Mouse (Mus musculus) intestine, postnatal 0 days (tissue): ENCODE measurements at regions not wholly inside any gene's neighbourhood (a gene's known extent, or its start where the extent isn't known, plus 50 kb on each side); places are given as distances from the start of the nearest gene placed in this dataset.

ENCODE experiments used
- ATAC-seq: fragments of 200-750 bp; cut with Nextera tagmentation; 2 replicates; pipeline ENCODE4 v1.8.0; 2017; ENCODE audit warnings: mild to moderate bottlenecking, moderate TSS enrichment, moderate library complexity
- H3K27ac ChIP-seq: fragments of 300-500 bp; sonication (generic); 2 replicates; pipeline ENCODE4 v1.5.1; 2014; ENCODE audit warnings: mild to moderate bottlenecking, low read depth, low read length, moderate library complexity
- H3K27me3 ChIP-seq: fragments of 300-500 bp; sonication (generic); replicated peaks from 2 replicates; pipeline ENCODE4 v1.6.1; 2014; ENCODE audit warnings: low read length, mixed read lengths; ENCODE audit not compliant: control insufficient read depth, insufficient read depth
- H3K36me3 ChIP-seq: fragments of 300-500 bp; sonication (generic); 2 replicates; pipeline ENCODE4 v1.6.1; 2014; ENCODE audit warnings: mild to moderate bottlenecking, moderate library complexity; ENCODE audit not compliant: control insufficient read depth, insufficient read depth
- H3K4me1 ChIP-seq: fragments of 300-500 bp; sonication (generic); replicated peaks from 2 replicates; pipeline ENCODE4 v1.6.1; 2014; ENCODE audit warnings: antibody characterized with exemption, low read length, mixed read lengths; ENCODE audit not compliant: control insufficient read depth, insufficient read depth
- H3K4me2 ChIP-seq: fragments of 300-500 bp; sonication (generic); replicated peaks from 2 replicates; pipeline ENCODE4 v1.6.1; 2014; ENCODE audit warnings: low read depth, mild to moderate bottlenecking, moderate library complexity
- H3K4me3 ChIP-seq: fragments of 300-500 bp; sonication (generic); 2 replicates; pipeline ENCODE4 v1.5.1; 2014; ENCODE audit warnings: low read depth, low read length
- H3K9ac ChIP-seq: fragments of 300-500 bp; sonication (generic); 2 replicates; pipeline ENCODE4 v1.6.1; 2014; ENCODE audit warnings: mild to moderate bottlenecking, low read depth, low read length
- H3K9me3 ChIP-seq: fragments of 300-500 bp; sonication (generic); 2 replicates; pipeline ENCODE4 v1.6.1; 2016; ENCODE audit warnings: mixed run types; ENCODE audit not compliant: control insufficient read depth
- CTCF ChIP-seq: sonication (generic); IDR thresholded peaks from 2 replicates; pipeline ENCODE4 v1.5.1; 2016; ENCODE audit warnings: low read depth, mild to moderate bottlenecking, control low read depth, antibody characterized with exemption, moderate library complexity
- WGBS: fragments of 180-500 bp; shearing (Covaris S2); extraction: QIAGEN DNeasy Blood & Tissue Kit; methylation state at CpG from one replicate; pipeline ENCODE4 v1.1.7; 2014; 5-methylcytosine and 5-hydroxymethylcytosine counted together

- Histone ChIP-seq H3K9me3 (no peaks in the 10 kb centered on the region), H3K9ac (no peak overlapping the region), H3K4me3 (no peak overlapping the region), H3K4me2 (no peak overlapping the region), H3K4me1 (no peaks in the 10 kb centered on the region), H3K27me3 (no peaks in the 10 kb centered on the region), H3K27ac (no peak overlapping the region), H3K36me3 (no peaks in the 10 kb centered on the region)
- TF ChIP-seq CTCF = no peak
- WGBS = 80% methylated on average over 2 of the region's 2 CpGs
- ATAC-seq = no peak
Observed at GRCm38 (mm10) chr14:98827490-98827889, 166.6 kb downstream of the Rpl36a-ps1 start.

GRCm38 (mm10) chr14:98813657-98814056 lies 180.5 kb downstream of the Rpl36a-ps1 start:
- H3K4me3 ChIP-seq = no peak overlapping the region
- no peak overlapping the region for H3K27ac ChIP-seq
- ATAC-seq = no peak
- 89% methylated on average over 5 of the region's 5 CpGs for WGBS
- no peak for TF ChIP-seq CTCF
- H3K9me3 ChIP-seq = no peaks in the 10 kb centered on the region
- H3K4me1 ChIP-seq = no peaks in the 10 kb centered on the region
- no peaks in the 10 kb centered on the region for H3K27me3 ChIP-seq
- H3K36me3 ChIP-seq = no peaks in the 10 kb centered on the region
- no peak overlapping the region for H3K4me2 ChIP-seq
- no peak overlapping the region for H3K9ac ChIP-seq

GRCm38 (mm10) chr14:98810259-98811042 lies 183.7 kb downstream of the Rpl36a-ps1 start:
- Histone ChIP-seq H3K9ac (no peak overlapping the region), H3K4me3 (no peak overlapping the region), H3K36me3 (no peaks in the 10 kb centered on the region), H3K4me2 (no peak overlapping the region), H3K27me3 (no peaks in the 10 kb centered on the region), H3K4me1 (no peaks in the 10 kb centered on the region), H3K9me3 (no peaks in the 10 kb centered on the region), H3K27ac (no peak overlapping the region)
- ATAC-seq = no peak
- no peak for TF ChIP-seq CTCF
- 85% methylated on average over 3 of the region's 3 CpGs for WGBS

GRCm38 (mm10) chr14:98808117-98808516 lies 186.0 kb downstream of the Rpl36a-ps1 start:
- H3K9me3 ChIP-seq = no peaks in the 10 kb centered on the region
- H3K9ac ChIP-seq = no peak overlapping the region
- H3K27ac ChIP-seq = no peak overlapping the region
- no peaks in the 10 kb centered on the region for H3K27me3 ChIP-seq
- ATAC-seq = no peak
- H3K36me3 ChIP-seq = no peaks in the 10 kb centered on the region
- no peak for TF ChIP-seq CTCF
- WGBS = 25% methylated on average over 1 of the region's 1 CpGs
- no peak overlapping the region for H3K4me3 ChIP-seq
- no peaks in the 10 kb centered on the region for H3K4me1 ChIP-seq
- H3K4me2 ChIP-seq = no peak overlapping the region

- Histone ChIP-seq H3K27ac (no peak overlapping the region), H3K4me3 (no peak overlapping the region), H3K27me3 (no peaks in the 10 kb centered on the region), H3K9me3 (no peaks in the 10 kb centered on the region), H3K36me3 (no peaks in the 10 kb centered on the region), H3K4me1 (no peaks in the 10 kb centered on the region), H3K4me2 (no peak overlapping the region), H3K9ac (no peak overlapping the region)
- no peak for ATAC-seq
- no peak for TF ChIP-seq CTCF
- 86% methylated on average over 6 of the region's 6 CpGs for WGBS
Observed at GRCm38 (mm10) chr14:98805066-98805465, 189.1 kb downstream of the Rpl36a-ps1 start.

GRCm38 (mm10) chr14:98801293-98801692 lies 192.8 kb downstream of the Rpl36a-ps1 start:
- no peak for ATAC-seq
- Histone ChIP-seq H3K36me3 (no peaks in the 10 kb centered on the region), H3K4me1 (no peaks in the 10 kb centered on the region), H3K9me3 (no peaks in the 10 kb centered on the region), H3K4me3 (no peak overlapping the region), H3K27ac (no peak overlapping the region), H3K4me2 (no peak overlapping the region), H3K9ac (no peak overlapping the region), H3K27me3 (no peaks in the 10 kb centered on the region)
- 64% methylated on average over 2 of the region's 2 CpGs for WGBS
- no peak for TF ChIP-seq CTCF

GRCm38 (mm10) chr14:98791970-98792369 lies 202.1 kb downstream of the Rpl36a-ps1 start:
- TF ChIP-seq CTCF = no peak
- H3K27me3 ChIP-seq = no peaks in the 10 kb centered on the region
- H3K9ac ChIP-seq = no peak overlapping the region
- H3K4me3 ChIP-seq = no peak overlapping the region
- 32% methylated on average over 4 of the region's 4 CpGs for WGBS
- H3K36me3 ChIP-seq = no peaks in the 10 kb centered on the region
- H3K27ac ChIP-seq = no peak overlapping the region
- H3K4me1 ChIP-seq = no peaks in the 10 kb centered on the region
- no peak for ATAC-seq
- H3K9me3 ChIP-seq = no peaks in the 10 kb centered on the region
- H3K4me2 ChIP-seq = no peak overlapping the region
